Mouse (Mus musculus) frontal cortex, adult 2 months (tissue): ENCODE results near the gene Zfp536. TPM values are rescaled to one million over a fixed set of nuclear protein-coding genes. Genes with fewer than 3 reads are reported as not detected.

Experiments
- polyA plus RNA-seq: library from polyadenylated mRNA; depleted of rRNA; stranded (reverse); fragments of >200 nt; gene quantifications from 2 replicates; pipeline ENCODE4 v1.2.3, GENCODE M21; 2012; rRNA removed

Gene Zfp536
- polyA plus RNA-seq, 1 experiment, result 20.3 TPM

Other genes starting within 250 kb of the Zfp536 start
- gene Uri1, start 249.9 kb upstream of the Zfp536 start, polyA plus RNA-seq, result 35.5 and 39.9 TPM in 2 replicates